Mouse (Mus musculus) spleen, adult 2 months (tissue): ENCODE results near the gene Dnah8.

ENCODE experiments used
- CTCF ChIP-seq: fragments of 200-500 bp; IDR thresholded peaks from 2 replicates; pipeline ENCODE4 v1.5.1; 2011; ENCODE audit warnings: mild to moderate bottlenecking, inconsistent platforms; ENCODE audit not compliant: insufficient read depth, insufficient read length, insufficient replicate concordance; ENCODE audit errors: extremely low read depth
- POLR2A ChIP-seq: fragments of 200-500 bp; IDR thresholded peaks from 2 replicates; pipeline ENCODE4 v1.6.1; 2011; ENCODE audit warnings: low read depth, low read length, inconsistent platforms

- TF ChIP-seq CTCF: no peak
- no peak for TF ChIP-seq POLR2A
Observed at GRCm38 (mm10) chr17:30657530-30658151, 33.5 kb downstream of the Dnah8 start.
